Mouse (Mus musculus) hindbrain, postnatal 0 days (tissue): ENCODE measurements around the gene Col11a1. TPM values are rescaled to one million over a fixed set of nuclear protein-coding genes. Genes with fewer than 3 reads are reported as not detected.

Experiments
- ATAC-seq: fragments of 200-750 bp; cut with Nextera tagmentation; 2 replicates; pipeline ENCODE4 v1.8.0; 2017; ENCODE audit warnings: mild to moderate bottlenecking, moderate TSS enrichment, moderate library complexity
- DNase-seq: peaks from one replicate; pipeline ENCODE4 v3.0.0-alpha.2; 2015; ENCODE audit warnings: low spot score
- H3K27ac ChIP-seq: fragments of 300-500 bp; sonication (generic); 2 replicates; pipeline ENCODE4 v1.5.1; 2014; ENCODE audit warnings: mild to moderate bottlenecking
- H3K27me3 ChIP-seq: fragments of 300-500 bp; sonication (generic); 2 replicates; pipeline ENCODE4 v1.6.1; 2014; ENCODE audit warnings: low read length, mixed read lengths; ENCODE audit not compliant: insufficient read depth
- H3K36me3 ChIP-seq: fragments of 300-500 bp; sonication (generic); 2 replicates; pipeline ENCODE4 v1.6.1; 2014; ENCODE audit warnings: low read length, mixed read lengths; ENCODE audit not compliant: insufficient read depth
- H3K4me1 ChIP-seq: fragments of 300-500 bp; sonication (generic); 2 replicates; pipeline ENCODE4 v1.6.1; 2014; ENCODE audit warnings: antibody characterized with exemption, low read length, mixed read lengths; ENCODE audit not compliant: insufficient read depth
- H3K4me2 ChIP-seq: fragments of 300-500 bp; sonication (generic); 2 replicates; pipeline ENCODE4 v1.6.1; 2014; ENCODE audit warnings: low read depth, mild to moderate bottlenecking, low read length, moderate library complexity, mixed read lengths
- H3K4me3 ChIP-seq: fragments of 300-500 bp; sonication (generic); 2 replicates; pipeline ENCODE4 v1.5.1; 2014; ENCODE audit warnings: low read length
- H3K9ac ChIP-seq: fragments of 300-500 bp; sonication (generic); replicated peaks from 2 replicates; pipeline ENCODE4 v1.6.1; 2014; ENCODE audit warnings: mild to moderate bottlenecking, low read length, moderate library complexity, mixed read lengths
- H3K9me3 ChIP-seq: fragments of 300-500 bp; sonication (generic); 2 replicates; pipeline ENCODE4 v1.6.1; 2016; ENCODE audit warnings: low read length, mixed read lengths
- CTCF ChIP-seq: IDR thresholded peaks from 2 replicates; pipeline ENCODE4 v1.5.1; 2016; ENCODE audit warnings: antibody characterized with exemption, control low read depth, low read depth
- WGBS: fragments of 180-500 bp; shearing (Covaris S2); extraction: QIAGEN DNeasy Blood & Tissue Kit; methylation state at CpG from one replicate; pipeline ENCODE4 v1.1.7; 2014; 5-methylcytosine and 5-hydroxymethylcytosine counted together
- polyA plus RNA-seq: library from polyadenylated mRNA; unstranded; fragments of >200 nt; fragmentation: Nextera tagmentation; extraction: Ambion mirVana; gene quantifications from 2 replicates; pipeline ENCODE4 v1.2.1, GENCODE M21; 2015
- total RNA-seq: library from RNA; depleted of rRNA; stranded (reverse); fragments of >200 nt; gene quantifications from 2 replicates; pipeline ENCODE4 v1.2.3, GENCODE M21; 2014

The Col11a1 gene
- total and polyA plus RNA-seq, 2 experiments from 2014 or later = 8.9 to 17.8 TPM

GRCm38 (mm10) chr3:114216105-114216504 is 185.8 kb downstream of the Col11a1 start:
- no peaks in the 10 kb centered on the region for H3K36me3 ChIP-seq
- ATAC-seq (no peak), DNase-seq (no peak)
- H3K27me3 ChIP-seq = no peaks in the 10 kb centered on the region
- no peak for TF ChIP-seq CTCF
- H3K4me1 ChIP-seq = no peaks in the 10 kb centered on the region
- H3K4me3 ChIP-seq = no peak overlapping the region
- WGBS = 88% methylated on average over 5 of the region's 5 CpGs
- no peak overlapping the region for H3K9ac ChIP-seq
- no peak overlapping the region for H3K27ac ChIP-seq
- no peaks in the 10 kb centered on the region for H3K9me3 ChIP-seq
- no peak overlapping the region for H3K4me2 ChIP-seq

DNA sequence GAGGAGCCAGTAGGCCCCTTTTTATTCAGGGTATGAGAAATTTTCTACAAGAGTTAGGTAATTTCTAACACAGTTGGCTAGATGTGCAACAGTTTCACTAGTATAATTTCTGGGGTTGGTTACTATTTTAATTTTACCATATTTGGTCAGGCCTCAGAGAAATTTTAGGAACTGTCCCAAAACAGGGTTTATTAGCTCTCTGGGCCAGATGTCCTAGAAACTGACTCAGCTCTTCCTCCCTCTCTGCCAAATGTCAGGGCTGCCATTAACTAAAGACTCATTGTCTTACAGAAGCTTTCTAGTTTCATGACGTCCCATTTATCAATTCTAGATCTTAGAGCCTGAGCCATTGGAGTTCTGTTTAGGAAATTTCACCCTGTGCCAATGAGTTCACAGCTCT is 199.2 kb downstream of the Col11a1 start:
- Histone ChIP-seq H3K27ac (no peak overlapping the region), H3K9me3 (no peaks in the 10 kb centered on the region), H3K36me3 (no peaks in the 10 kb centered on the region), H3K4me2 (no peak overlapping the region), H3K27me3 (no peaks in the 10 kb centered on the region), H3K4me1 (no peaks in the 10 kb centered on the region), H3K4me3 (no peak overlapping the region), H3K9ac (no peak overlapping the region)
- DNase-seq (no peak), ATAC-seq (no peak)
- TF ChIP-seq CTCF = no peak
- WGBS = 78% methylated on average over 1 of the region's 1 CpGs
